Mouse (Mus musculus): Measurements from ENCODE around the gene Zfp672.

- TF ChIP-seq POLR2A (IDR thresholded peaks at IDR 0.05; ENCODE audit: borderline replicate concordance, extremely low read depth, low read depth, low read length) (no peak), CTCF (IDR thresholded peaks at IDR 0.05; ENCODE audit: insufficient read depth, low read length) (no peak)
Measured at GRCm38 (mm10) chr11:58379516-58379915, 49.4 kb upstream of the Zfp672 start.
